Mouse (Mus musculus) midbrain, embryonic 16.5 days (tissue): ENCODE measurements at regions not wholly inside any gene's neighbourhood (a gene's known extent, or its start where the extent isn't known, plus 50 kb on each side); places are given as distances from the start of the nearest gene placed in this dataset.

Experiments used
- ATAC-seq: fragments of 200-750 bp; cut with Nextera tagmentation; 2 replicates; pipeline ENCODE4 v1.8.0; 2017; ENCODE audit warnings: moderate TSS enrichment
- H3K27ac ChIP-seq: fragments of 300-500 bp; sonication (generic); 2 replicates; pipeline ENCODE4 v1.5.1; 2014; ENCODE audit warnings: mild to moderate bottlenecking, low read length, mixed read lengths
- H3K27me3 ChIP-seq: fragments of 300-500 bp; sonication (generic); 2 replicates; pipeline ENCODE4 v1.6.1; 2014; ENCODE audit warnings: low read depth, low read length, mixed read lengths; ENCODE audit not compliant: control insufficient read depth, insufficient read depth
- H3K36me3 ChIP-seq: fragments of 300-500 bp; sonication (generic); 2 replicates; pipeline ENCODE4 v1.6.1; 2014; ENCODE audit warnings: mild to moderate bottlenecking, low read length, moderate library complexity, mixed read lengths; ENCODE audit not compliant: control insufficient read depth, insufficient read depth
- H3K4me1 ChIP-seq: fragments of 300-500 bp; sonication (generic); 2 replicates; pipeline ENCODE4 v1.6.1; 2014; ENCODE audit warnings: mild to moderate bottlenecking, low read length, mixed read lengths; ENCODE audit not compliant: control insufficient read depth, insufficient read depth
- H3K4me2 ChIP-seq: fragments of 300-500 bp; sonication (generic); 2 replicates; pipeline ENCODE4 v1.6.1; 2014; ENCODE audit warnings: mild to moderate bottlenecking, low read length, mixed read lengths
- H3K4me3 ChIP-seq: fragments of 300-500 bp; sonication (generic); 2 replicates; pipeline ENCODE4 v1.5.1; 2014; ENCODE audit warnings: low read depth, mild to moderate bottlenecking, low read length, moderate library complexity, mixed read lengths
- H3K9ac ChIP-seq: fragments of 300-500 bp; sonication (generic); 2 replicates; pipeline ENCODE4 v1.6.1; 2014; ENCODE audit warnings: low read depth, low read length, mixed read lengths
- H3K9me3 ChIP-seq: fragments of 300-500 bp; sonication (generic); replicated peaks from 2 replicates; pipeline ENCODE4 v1.6.1; 2014; ENCODE audit warnings: mild to moderate bottlenecking, low read length, mixed read lengths; ENCODE audit not compliant: control insufficient read depth, poor library complexity, severe bottlenecking
- whole genome bisulfite sequencing: fragments of 180-500 bp; shearing (Covaris S2); extraction: QIAGEN DNeasy Blood & Tissue Kit; methylation state at CpG from one replicate; pipeline ENCODE4 v1.1.7; 2014; 5-methylcytosine and 5-hydroxymethylcytosine counted together

- WGBS = 97% methylated on average over 1 of the region's 1 CpGs
- ATAC-seq = no peak
- Histone ChIP-seq H3K36me3 (no peaks in the 10 kb centered on the region), H3K27me3 (no peaks in the 10 kb centered on the region), H3K4me3 (no peak overlapping the region), H3K27ac (no peak overlapping the region), H3K4me2 (no peak overlapping the region), H3K4me1 (no peaks in the 10 kb centered on the region), H3K9ac (no peak overlapping the region), H3K9me3 (no peaks in the 10 kb centered on the region)
Observed at GRCm38 (mm10) chr10:51271364-51271763, 209.0 kb upstream of the Gm49339 start.

- Histone ChIP-seq H3K4me3 (no peak overlapping the region), H3K27me3 (no peaks in the 10 kb centered on the region), H3K4me1 (no peaks in the 10 kb centered on the region), H3K27ac (no peak overlapping the region), H3K4me2 (no peak overlapping the region), H3K36me3 (no peaks in the 10 kb centered on the region), H3K9me3 (no peaks in the 10 kb centered on the region), H3K9ac (no peak overlapping the region)
- ATAC-seq = no peak
- 55% methylated on average over 2 of the region's 2 CpGs for WGBS
Observed at GRCm38 (mm10) chr10:51278195-51278594, 202.2 kb upstream of the Gm49339 start.

GRCm38 (mm10) chr10:51282451-51282850 is 198.0 kb upstream of the Gm49339 start:
- H3K4me2 ChIP-seq = no peak overlapping the region
- WGBS = 87% methylated on average over 1 of the region's 1 CpGs
- no peak overlapping the region for H3K9ac ChIP-seq
- H3K4me1 ChIP-seq = no peaks in the 10 kb centered on the region
- H3K27me3 ChIP-seq = no peaks in the 10 kb centered on the region
- H3K27ac ChIP-seq = no peak overlapping the region
- no peaks in the 10 kb centered on the region for H3K9me3 ChIP-seq
- ATAC-seq = no peak
- no peaks in the 10 kb centered on the region for H3K36me3 ChIP-seq
- H3K4me3 ChIP-seq = no peak overlapping the region

- Histone ChIP-seq H3K4me2 (no peak overlapping the region), H3K27ac (no peak overlapping the region), H3K36me3 (no peaks in the 10 kb centered on the region), H3K4me1 (no peaks in the 10 kb centered on the region), H3K9ac (no peak overlapping the region), H3K27me3 (no peaks in the 10 kb centered on the region), H3K9me3 (no peaks in the 10 kb centered on the region), H3K4me3 (no peak overlapping the region)
- ATAC-seq = no peak
Observed at GRCm38 (mm10) chr10:51284538-51284937, 195.9 kb upstream of the Gm49339 start.

- no peaks in the 10 kb centered on the region; the same call in 1 of the 2 replicates for H3K27me3 ChIP-seq
Observed at GRCm38 (mm10) chr10:51287852-51288251, 192.6 kb upstream of the Gm49339 start.

GRCm38 (mm10) chr10:51291412-51292207 is 188.8 kb upstream of the Gm49339 start:
- Histone ChIP-seq H3K9ac (no peak overlapping the region), H3K27me3 (no peaks in the 10 kb centered on the region; the same call in 1 of the 2 replicates), H3K27ac (no peak overlapping the region)

More at GRCm38 (mm10) chr10:51287852-51288251, 192.6 kb upstream of the Gm49339 start:
- Histone ChIP-seq H3K9ac (no peak overlapping the region), H3K4me2 (no peak overlapping the region), H3K27ac (no peak overlapping the region), H3K9me3 (no peaks in the 10 kb centered on the region), H3K4me3 (no peak overlapping the region), H3K36me3 (no peaks in the 10 kb centered on the region), H3K4me1 (no peaks in the 10 kb centered on the region)
- 44% methylated on average over 4 of the region's 4 CpGs for WGBS
- ATAC-seq = no peak

GRCm38 (mm10) chr10:51312814-51313213 is 167.6 kb upstream of the Gm49339 start:
- Histone ChIP-seq H3K36me3 (no peaks in the 10 kb centered on the region), H3K4me2 (no peak overlapping the region), H3K4me3 (no peak overlapping the region), H3K9ac (no peak overlapping the region), H3K9me3 (no peaks in the 10 kb centered on the region), H3K27ac (no peak overlapping the region), H3K27me3 (no peaks in the 10 kb centered on the region), H3K4me1 (no peaks in the 10 kb centered on the region)
- ATAC-seq = no peak

More at GRCm38 (mm10) chr10:51291412-51292207, 188.8 kb upstream of the Gm49339 start:
- no peaks in the 10 kb centered on the region for H3K9me3 ChIP-seq
- H3K4me3 ChIP-seq = no peak overlapping the region
- H3K4me2 ChIP-seq = no peak overlapping the region
- 38% methylated on average over 5 of the region's 5 CpGs for WGBS
- H3K36me3 ChIP-seq = no peaks in the 10 kb centered on the region
- no peaks in the 10 kb centered on the region for H3K4me1 ChIP-seq
- peak; percentile 96 for ATAC-seq

- H3K27me3 ChIP-seq = no peaks in the 10 kb centered on the region
- H3K27ac ChIP-seq = no peak overlapping the region
- no peak overlapping the region for H3K4me3 ChIP-seq
- no peaks in the 10 kb centered on the region for H3K9me3 ChIP-seq
- no peak overlapping the region for H3K4me2 ChIP-seq
- H3K36me3 ChIP-seq = no peaks in the 10 kb centered on the region
- no peaks in the 10 kb centered on the region for H3K4me1 ChIP-seq
- WGBS = 79% methylated on average over 2 of the region's 2 CpGs
- no peak for ATAC-seq
- no peak overlapping the region for H3K9ac ChIP-seq
Observed at GRCm38 (mm10) chr10:51320207-51320606, 160.2 kb upstream of the Gm49339 start.

GRCm38 (mm10) chr10:51328772-51329171 is 151.6 kb upstream of the Gm49339 start:
- no peaks in the 10 kb centered on the region for H3K4me1 ChIP-seq
- no peak for ATAC-seq
- H3K4me2 ChIP-seq = no peak overlapping the region
- H3K4me3 ChIP-seq = no peak overlapping the region
- 84% methylated on average over 4 of the region's 4 CpGs for WGBS
- no peaks in the 10 kb centered on the region for H3K9me3 ChIP-seq
- no peaks in the 10 kb centered on the region for H3K27me3 ChIP-seq
- no peak overlapping the region for H3K9ac ChIP-seq
- no peak overlapping the region for H3K27ac ChIP-seq
- no peaks in the 10 kb centered on the region for H3K36me3 ChIP-seq
